Mouse (Mus musculus) yolk sac, embryonic 10.5 days (tissue): ENCODE data around the gene Cbx7.

ENCODE experiments used
- DNase-seq: peaks from one replicate; pipeline ENCODE4 v3.0.0-alpha.2; 2017; ENCODE audit warnings: low spot score

Gene Cbx7

DNA sequence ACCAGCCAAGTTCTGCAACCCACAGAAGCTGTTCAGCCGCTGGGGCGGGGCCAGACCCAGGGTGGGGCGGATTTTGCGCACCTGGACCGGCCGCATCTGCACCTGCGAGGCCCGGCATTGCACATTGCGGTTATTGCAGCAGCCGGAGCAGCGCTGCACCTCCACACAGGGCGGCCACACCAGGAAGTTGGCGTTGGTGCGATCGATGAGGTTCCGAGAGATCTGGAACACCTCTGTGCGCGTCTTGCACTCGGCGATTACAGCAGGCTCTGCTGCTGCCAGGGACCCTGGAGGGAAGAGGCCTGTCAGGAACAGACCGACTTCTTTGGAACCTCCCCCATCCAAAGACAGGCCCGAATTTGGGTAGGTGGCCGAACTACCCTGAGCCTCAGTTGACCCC, 30.7 kb upstream of the Cbx7 start:
- DNase-seq: no peak

DNA sequence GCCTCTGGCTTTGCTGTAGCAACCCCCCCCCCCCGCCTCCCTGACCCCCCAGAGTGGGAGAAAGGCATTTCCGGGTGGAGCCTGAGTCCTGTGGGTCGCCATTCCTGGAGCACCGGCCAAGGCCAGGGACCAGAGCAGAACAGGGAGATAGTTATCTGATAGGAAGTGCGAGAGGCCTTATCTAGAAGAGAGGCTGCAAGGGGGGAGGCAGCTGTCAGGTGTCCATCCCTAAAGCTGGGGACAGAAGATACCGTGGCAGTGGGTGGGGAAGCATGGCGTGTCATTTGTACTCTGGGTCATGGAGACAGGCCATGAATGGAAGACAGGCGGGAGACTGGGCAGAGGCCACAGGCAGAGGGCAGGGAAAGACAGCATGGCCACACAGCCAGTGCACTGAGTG, 29.8 kb upstream of the Cbx7 start:
- no peak for DNase-seq

DNA sequence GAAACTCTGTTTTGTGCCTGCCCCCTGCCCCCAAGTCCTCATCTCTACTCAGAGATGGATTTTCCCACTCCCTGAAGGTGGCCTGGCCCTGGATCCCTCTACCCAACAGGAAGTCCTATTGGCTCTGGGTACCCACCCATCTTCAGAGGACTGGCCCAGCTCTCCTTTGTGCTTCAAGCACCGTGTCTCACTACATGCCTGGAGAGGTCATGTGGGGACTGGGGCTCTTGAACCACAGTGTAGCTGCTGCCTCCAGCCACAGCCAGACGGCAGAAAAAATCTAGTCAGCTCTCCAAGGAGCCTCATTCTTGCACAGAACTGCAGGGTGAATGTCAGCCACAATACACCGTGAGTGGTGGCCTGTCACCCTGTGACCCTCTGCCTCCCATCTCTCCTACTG, 27.1 kb upstream of the Cbx7 start:
- no peak for DNase-seq

- DNase-seq: no peak
Measured at GRCm38 (mm10) chr15:79996781-79997180, 25.9 kb upstream of the Cbx7 start.

DNA sequence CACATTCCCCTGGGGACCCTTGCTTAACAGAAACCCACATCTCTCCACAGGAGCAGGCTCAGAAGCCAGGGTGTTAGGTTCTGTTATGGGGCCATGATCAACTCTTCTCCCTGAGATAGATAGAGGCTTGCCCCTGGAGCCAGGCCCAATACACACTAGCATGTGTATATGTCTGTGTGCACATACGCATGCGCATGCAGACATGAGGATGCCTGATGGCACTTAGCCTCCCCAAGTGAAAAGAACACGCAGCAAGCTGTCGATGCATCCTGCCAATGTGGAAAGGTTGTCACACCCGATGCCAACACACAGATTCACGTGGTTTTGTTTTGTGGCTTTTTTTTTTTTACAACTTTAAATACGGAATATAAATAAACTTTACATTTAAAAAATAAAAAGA, 24.6 kb upstream of the Cbx7 start:
- DNase-seq: no peak

- no peak for DNase-seq
Measured at GRCm38 (mm10) chr15:79994566-79994965, 23.6 kb upstream of the Cbx7 start.

- DNase-seq: no peak
Measured at GRCm38 (mm10) chr15:79986182-79986581, 15.3 kb upstream of the Cbx7 start.

GRCm38 (mm10) chr15:79985471-79985870, 14.6 kb upstream of the Cbx7 start:
- DNase-seq: no peak

- DNase-seq: no peak
Measured at GRCm38 (mm10) chr15:79984152-79984551, 13.2 kb upstream of the Cbx7 start.

DNA sequence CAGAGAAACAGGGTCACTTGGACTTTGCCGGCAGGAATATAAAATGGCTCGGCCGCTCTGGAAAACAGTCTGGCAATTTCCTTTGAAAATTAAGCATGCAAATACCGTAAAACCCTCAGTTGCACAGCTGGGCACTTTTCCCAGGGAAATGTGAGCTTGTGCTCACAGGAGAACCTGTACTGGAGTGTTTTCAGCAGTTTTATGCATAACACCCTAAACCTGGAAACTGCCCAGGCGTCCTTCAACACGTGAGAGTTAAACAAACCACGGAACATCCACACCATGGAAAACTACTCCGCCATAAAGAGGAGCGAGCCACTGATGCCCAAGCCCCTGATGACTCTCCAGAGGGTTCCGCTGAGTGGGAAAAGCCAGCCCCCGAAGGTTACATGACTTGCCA, 9.8 kb upstream of the Cbx7 start:
- DNase-seq: no peak

DNA sequence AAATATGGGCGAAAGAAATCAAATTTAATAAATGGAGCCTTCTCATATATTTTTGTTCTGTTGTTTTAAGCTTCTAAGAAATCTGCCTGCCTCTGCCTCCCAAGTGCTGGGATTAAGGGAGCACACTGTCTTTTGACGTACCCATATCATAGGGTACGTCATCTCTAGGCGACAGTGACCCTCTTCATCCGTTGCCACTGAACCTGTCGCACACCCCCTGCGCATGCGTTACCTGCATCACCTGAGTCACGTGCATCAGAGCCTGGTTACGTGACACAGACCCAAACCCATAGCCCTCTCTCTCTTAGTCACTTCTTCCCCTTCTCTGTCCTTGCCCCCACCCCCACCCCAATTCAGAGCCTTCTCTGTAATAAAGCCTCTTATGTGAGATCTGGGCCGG, 1.3 kb upstream of the Cbx7 start:
- DNase-seq: no peak

GRCm38 (mm10) chr15:79970491-79970890, 428 bp downstream of the Cbx7 start:
- DNase-seq: no peak

- no peak for DNase-seq
Measured at GRCm38 (mm10) chr15:79967346-79967745, 3.6 kb downstream of the Cbx7 start.

DNA sequence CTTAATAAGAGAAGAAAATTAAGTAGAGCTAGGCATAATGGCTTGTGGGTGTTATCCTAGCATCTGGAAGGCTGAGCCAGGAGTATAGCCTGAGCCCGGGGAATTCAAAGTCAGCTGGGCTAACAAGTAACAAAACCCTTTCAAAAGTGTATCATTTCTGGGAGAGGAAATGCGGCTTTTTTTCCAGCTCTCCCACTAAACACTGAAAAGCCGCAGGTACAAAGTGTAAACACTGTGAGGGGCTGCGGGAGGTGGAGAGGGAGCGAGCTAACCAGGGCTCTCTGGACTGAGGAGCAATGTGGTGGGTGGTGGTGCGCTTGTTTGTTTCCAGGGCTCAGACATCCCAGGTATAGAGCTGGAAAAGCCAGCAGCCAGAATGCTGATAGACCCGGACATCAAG, 6.5 kb downstream of the Cbx7 start:
- DNase-seq: no peak

DNA sequence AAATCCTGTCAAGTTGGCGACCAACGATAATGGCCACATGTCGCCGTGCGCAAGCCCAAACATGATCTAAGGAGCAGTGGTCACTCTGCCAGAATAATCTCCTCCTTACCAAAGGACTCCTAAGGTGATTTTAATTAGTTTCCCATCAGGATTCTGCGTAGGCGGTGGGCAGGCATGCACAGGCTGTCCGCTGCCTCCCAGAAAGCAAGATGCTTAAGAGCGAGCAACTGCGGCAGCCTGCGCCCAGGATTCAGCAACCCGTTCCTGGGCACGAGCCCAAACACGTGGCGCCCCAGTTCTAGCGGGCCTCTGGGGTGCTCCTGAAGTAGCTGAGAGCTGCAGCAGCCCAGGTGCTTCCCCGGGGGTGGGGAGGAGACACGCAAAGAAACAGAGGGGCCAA, 8.3 kb downstream of the Cbx7 start:
- DNase-seq: no peak

DNA sequence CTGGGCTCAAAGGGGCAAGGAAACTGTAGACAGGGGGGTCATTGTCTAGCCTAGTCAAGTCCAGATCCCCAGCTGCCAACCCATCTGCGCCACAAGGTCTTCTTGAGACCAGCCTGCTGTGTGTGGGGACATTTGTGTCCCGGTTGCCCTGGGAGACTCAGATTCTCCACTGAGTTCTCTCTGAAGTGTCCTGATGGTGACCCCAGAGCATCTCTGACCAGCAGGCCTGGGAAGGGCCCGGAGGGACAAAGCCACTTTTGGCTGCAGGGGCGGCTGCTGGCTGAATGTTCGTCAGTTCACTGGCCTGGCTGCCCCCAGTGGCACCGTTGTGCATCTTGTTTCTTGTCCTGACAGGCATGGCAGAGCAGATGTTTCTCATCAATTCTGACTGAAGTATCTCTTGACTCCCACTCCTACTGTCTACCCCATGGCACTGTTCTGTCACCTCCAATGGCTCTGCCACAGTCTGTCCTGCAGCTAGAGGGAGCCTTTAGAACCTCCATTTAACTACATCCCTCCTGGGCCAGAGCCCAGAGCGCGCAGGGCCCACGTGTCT, 9.5 kb downstream of the Cbx7 start:
- DNase-seq: no peak

GRCm38 (mm10) chr15:79958418-79958817, 12.5 kb downstream of the Cbx7 start:
- no peak for DNase-seq

- DNase-seq: no peak
Measured at GRCm38 (mm10) chr15:79956559-79956958, 14.4 kb downstream of the Cbx7 start.

DNA sequence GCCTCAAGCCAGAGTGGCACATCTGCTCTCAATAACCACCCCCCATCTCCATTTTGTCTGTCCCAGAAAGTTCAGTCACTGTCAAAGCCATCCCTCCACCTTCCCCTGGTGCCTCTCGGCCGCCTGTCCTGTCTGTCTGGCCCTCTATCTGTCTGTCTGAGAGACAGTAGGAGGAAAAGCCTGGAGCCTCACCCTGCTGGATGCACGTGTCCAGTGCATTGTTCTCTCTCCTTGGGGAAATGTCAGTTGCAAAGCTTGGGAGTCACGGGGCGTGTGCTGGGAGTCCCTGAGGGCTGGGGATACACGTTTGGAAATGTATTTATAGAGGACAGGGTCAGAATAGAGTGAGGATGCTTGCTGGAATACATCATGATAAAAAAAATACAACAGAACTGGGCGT, 17.4 kb downstream of the Cbx7 start:
- no peak for DNase-seq

DNA sequence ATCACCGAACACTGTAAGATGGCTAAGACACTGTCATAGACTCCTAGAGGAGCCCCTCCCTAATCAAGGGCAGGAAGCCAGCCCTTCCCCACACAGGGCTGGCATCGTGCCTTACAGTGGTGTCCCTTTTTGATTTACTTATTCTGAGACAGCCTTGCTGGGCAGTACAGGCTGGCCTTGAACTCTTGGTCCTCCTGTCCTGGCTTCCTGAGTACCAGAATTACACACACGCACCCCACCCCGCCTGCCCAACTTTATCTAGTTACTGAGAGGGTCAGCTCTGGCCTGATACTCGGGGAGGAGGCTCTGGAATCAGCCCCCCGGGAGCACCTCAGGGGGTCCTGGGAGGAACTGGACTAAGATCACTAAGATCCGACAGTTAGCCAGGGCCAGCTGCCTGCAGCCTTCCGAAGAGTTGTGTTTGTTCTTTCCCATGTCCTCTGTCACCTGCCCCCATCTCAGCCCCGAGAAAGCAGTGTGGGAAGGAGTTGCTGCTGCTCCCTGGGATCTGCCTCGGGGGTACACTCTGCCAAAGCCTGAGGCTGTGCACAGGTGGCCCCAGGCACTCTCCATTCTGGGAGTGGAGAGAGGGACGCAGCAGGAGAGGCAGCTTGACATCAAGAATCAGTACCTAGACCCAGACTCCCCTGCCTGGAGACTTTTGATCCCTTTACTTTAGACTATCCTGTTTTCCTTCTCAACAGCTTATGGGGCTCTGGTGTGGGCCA, 18.3 kb downstream of the Cbx7 start:
- no peak for DNase-seq

DNA sequence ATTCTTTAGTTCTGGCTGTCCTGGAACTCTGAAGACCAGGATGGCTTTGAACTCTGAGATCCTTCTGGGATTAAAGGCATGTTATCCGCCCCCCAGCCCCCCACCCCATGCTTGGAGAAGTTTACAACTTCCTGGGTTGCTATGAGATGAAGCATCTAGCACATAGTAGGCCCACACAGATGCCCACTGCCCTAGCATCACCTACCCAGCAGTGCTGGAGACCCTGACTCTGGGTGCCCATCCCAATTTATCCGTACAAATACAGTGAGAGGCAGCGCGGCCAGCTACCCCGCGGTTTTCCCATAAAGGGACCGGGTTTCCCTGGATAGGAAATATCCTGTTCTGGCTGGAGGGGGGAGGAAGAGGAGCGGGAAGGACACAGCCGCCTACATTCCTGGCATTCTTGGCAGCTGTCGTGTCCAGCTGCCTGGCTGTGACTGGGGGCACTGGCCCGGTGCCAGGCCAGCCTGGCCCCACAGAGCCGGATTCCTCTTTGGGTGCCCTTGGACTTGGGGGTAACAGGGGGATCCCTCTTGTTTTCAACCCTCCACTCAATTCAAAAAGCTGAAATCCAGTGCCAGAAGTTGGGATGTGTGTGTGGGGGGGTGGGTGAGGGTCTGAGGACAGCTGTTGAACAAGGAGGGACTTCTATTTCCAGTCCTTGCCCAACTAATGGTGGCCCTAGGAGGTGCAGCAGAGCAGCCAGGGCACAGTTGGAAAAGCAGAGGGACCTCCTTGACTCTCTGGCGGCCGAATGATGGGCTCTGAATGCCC, 19.0 kb downstream of the Cbx7 start:
- no peak for DNase-seq

DNA sequence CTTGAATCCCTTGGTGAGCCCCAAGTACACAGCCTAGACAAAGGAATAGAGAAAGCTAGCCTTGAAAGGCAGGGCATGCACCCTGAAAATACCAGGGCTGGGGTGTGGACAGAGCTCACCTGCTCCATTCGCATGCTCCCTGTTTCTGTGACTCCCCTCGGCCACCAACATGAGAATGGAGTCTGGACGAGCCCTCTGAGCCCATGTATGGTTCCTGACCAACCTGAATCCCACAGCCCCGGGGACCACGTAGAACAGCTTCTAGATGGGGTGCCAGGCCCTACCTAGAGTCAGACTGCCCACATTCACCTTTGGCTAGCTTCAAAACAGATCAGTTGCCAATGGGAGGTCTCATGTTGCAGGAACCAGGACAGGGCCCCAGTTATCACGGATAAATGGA, 19.7 kb downstream of the Cbx7 start:
- DNase-seq: no peak

GRCm38 (mm10) chr15:79950250-79951025, 20.5 kb downstream of the Cbx7 start:
- peak; percentile 84 for DNase-seq
